Mouse (Mus musculus) G1E-ER4 (cell line): ENCODE measurements around the gene Sgip1. TPM values are rescaled to one million over a fixed set of nuclear protein-coding genes. Genes with fewer than 3 reads are reported as not detected.

Experiments used
- GATA1 ChIP-seq: IDR thresholded peaks from one replicate; pipeline ENCODE4 v1.8.0; 2012; ENCODE audit warnings: low read length, inconsistent platforms
- polyA plus RNA-seq: library from polyadenylated mRNA; stranded (reverse); fragments of >175 nt; gene quantifications from 2 replicates; pipeline ENCODE4 v1.2.3, GENCODE M21; 2012

Gene Sgip1
- polyA plus RNA-seq, 1 experiment: not detected

DNA sequence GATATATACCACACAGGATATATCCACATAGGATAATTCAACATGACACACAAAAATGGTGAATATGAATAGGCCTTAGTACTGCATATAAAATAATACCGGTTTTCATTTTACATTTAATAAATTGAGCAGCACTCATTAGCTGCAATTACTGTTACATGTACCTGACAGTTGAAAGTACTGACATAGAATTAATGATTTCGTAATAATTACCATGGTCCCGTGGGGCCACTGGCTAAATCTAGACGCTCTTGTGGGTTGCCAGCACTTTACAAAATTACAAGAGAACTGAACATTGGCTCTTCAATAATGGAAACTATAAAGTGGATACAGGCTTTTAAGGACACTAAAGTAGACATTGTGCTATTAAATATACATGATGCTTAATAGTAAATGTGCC, 263.6 kb downstream of the Sgip1 start:
- TF ChIP-seq GATA1: no peak

DNA sequence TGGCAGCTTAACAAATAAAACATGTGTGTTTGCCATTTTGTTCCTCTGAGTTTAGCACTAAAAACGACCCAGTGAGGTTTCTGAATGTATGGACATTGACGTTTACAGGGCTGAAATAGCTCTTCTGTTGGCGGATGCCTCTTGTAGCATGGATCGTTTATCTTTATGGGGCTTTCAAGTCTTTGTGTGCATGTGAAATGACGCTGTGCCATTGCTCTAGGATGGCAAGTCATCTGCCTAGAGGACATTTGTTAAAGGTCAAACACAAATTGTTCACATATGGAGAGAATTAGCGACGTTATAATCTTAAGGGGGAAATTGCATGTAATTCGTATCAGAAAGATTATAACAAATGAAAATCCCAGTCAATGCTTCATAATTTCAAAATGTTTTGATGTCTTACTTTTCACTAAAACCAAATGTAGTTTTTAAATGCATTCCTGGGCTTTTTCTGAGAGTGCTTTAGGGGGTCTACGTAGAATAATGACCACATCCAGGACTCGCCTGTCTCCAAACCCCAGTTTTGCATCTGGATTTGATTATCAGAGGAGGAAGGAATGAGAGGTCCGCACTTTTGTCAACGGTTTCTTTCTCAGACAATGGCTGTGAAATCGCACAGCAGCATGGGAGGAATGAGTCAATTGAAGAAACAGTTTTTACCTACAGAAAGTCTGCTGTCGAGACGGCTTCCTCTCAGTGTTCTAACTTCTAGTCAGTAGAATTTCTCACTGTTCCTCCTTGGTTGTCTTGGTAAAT, 264.3 kb downstream of the Sgip1 start:
- TF ChIP-seq GATA1: no peak

DNA sequence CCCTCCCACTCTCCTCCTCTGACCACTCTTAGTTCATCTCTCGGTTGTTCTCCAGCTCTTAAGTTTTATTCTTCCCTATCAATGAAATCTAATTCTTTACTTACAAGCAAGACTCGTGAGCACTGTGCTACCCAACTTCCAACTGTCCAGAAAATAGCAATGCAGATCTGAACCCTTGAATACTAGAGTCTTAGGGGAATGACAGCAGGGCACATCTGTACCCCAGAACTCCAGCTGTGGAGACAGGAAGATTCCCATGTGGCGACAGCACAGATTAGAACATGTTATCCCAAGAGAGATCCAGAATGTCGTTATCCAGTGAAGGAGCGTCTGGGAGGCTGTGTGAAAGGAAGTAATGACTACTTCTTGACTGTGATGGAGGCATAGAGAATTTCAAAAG, 265.2 kb downstream of the Sgip1 start:
- no peak for TF ChIP-seq GATA1

DNA sequence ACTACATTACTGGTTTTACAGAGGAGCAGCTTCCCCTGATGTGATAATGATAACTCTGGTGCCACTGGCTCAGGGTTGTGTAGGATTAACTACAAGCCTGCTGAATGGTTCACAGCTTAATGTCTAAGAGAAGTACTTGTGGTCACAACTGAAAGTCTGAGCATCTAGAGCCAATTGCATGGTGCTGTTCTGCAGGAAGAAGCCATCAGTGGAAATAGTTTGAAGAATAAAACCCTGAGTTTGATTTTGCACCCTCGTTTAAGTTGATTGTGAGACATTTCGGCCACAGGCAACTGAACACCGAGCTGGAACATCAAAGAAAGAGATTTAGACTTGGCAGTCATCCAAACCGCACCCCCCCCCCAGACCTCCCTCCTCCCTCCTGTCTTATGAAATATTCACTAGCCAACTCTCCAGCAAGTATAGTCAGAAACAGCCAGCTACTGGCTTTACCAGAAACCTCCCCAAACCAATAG, 265.9 kb downstream of the Sgip1 start:
- TF ChIP-seq GATA1: no peak

DNA sequence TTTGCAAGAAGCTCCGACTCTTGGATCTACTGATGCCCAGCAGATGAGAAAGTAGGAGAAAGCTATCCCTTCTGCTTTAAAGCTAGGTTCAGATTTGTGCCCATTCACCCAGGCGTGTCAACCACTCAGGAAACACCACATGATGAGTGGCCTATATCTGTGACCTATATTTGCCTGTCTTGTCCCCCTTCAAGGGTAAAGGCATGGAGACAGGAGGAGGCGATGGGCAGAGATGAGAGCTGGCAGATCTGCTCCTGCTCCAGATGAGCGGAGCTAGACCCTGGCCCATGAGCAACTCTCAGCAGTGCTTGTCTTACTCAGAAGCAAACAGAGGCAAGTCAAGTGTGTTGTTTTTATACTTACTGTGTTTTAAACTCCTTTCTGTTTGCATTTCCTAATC, 269.6 kb downstream of the Sgip1 start:
- no peak for TF ChIP-seq GATA1

DNA sequence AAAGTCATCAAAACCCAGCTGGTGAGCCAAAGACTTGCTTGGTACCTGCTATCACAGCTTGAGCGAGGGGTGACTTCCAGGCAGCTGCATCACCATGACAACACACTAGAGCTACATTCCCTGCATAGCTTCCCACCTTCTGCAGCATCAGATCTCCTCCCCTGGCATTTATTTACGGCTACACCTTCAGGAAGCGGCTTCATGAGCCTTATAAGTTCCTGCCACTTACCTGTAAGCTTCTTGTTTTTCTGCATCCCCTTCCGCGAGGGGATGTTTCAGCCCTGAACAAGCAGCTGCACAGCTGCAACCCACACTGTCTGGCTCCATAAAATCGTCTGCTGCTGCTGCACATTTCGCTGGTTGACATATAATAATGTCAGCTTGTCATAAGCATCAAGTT, 270.7 kb downstream of the Sgip1 start:
- no peak for TF ChIP-seq GATA1

DNA sequence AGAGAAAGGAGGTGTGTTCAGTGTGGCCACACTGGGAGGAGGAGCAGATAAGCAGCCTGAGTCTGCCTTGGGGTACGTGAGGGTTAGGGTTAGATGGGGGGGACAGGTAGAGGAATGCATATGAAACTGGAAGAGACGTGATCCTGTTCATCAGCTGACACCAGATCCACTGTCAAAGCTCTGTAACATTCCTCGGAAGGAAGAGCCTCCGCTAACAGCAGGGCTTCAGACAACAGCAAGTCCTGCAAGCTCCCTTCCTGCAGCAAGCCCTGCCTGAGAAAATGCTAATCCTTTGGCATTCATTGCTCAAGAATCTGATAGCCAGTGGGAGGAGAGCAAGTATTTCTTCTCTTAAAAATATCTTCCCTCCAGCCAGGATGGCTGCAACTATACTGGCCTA, 272.4 kb downstream of the Sgip1 start:
- no peak for TF ChIP-seq GATA1

Other genes with a start within 250 kb of the Sgip1 start
- not detected in 2 replicates for gene Tctex1d1, start 237.3 kb downstream of the Sgip1 start, polyA plus RNA-seq